Mouse (Mus musculus) midbrain, embryonic 14.5 days (tissue): Measurements from ENCODE around the gene Socs4. TPM values are rescaled to one million over a fixed set of nuclear protein-coding genes. Genes with fewer than 3 reads are reported as not detected.

ENCODE experiments used
- ATAC-seq: fragments of 200-750 bp; cut with Nextera tagmentation; 2 replicates; pipeline ENCODE4 v1.8.0; 2017; ENCODE audit warnings: moderate number of reproducible peaks, moderate library complexity; ENCODE audit not compliant: low FRiP score, low TSS enrichment
- DNase-seq: peaks from one replicate; pipeline ENCODE4 v3.0.0-alpha.2; 2015
- H3K27ac ChIP-seq: fragments of 300-500 bp; sonication (generic); replicated peaks from 2 replicates; pipeline ENCODE4 v1.5.1; 2014; ENCODE audit warnings: mild to moderate bottlenecking, low read depth, low read length, moderate library complexity
- H3K27me3 ChIP-seq: fragments of 300-500 bp; sonication (generic); 2 replicates; pipeline ENCODE4 v1.6.1; 2014; ENCODE audit warnings: low read length, control low read depth, mixed read lengths; ENCODE audit not compliant: control insufficient read depth, insufficient read depth
- H3K36me3 ChIP-seq: fragments of 300-500 bp; sonication (generic); 2 replicates; pipeline ENCODE4 v1.6.1; 2014; ENCODE audit warnings: low read length, control low read depth; ENCODE audit not compliant: control insufficient read depth, insufficient read depth
- H3K4me1 ChIP-seq: fragments of 300-500 bp; sonication (generic); 2 replicates; pipeline ENCODE4 v1.6.1; 2014; ENCODE audit warnings: mild to moderate bottlenecking, antibody characterized with exemption, low read length, control low read depth; ENCODE audit not compliant: control insufficient read depth, insufficient read depth
- H3K4me2 ChIP-seq: fragments of 300-500 bp; sonication (generic); 2 replicates; pipeline ENCODE4 v1.6.1; 2014; ENCODE audit warnings: mild to moderate bottlenecking, low read length, moderate library complexity
- H3K4me3 ChIP-seq: fragments of 300-500 bp; sonication (generic); replicated peaks from 2 replicates; pipeline ENCODE4 v1.5.1; 2014; ENCODE audit warnings: low read depth, low read length
- H3K9ac ChIP-seq: fragments of 300-500 bp; sonication (generic); replicated peaks from 2 replicates; pipeline ENCODE4 v1.6.1; 2014; ENCODE audit warnings: mild to moderate bottlenecking, low read length, moderate library complexity
- H3K9me3 ChIP-seq: fragments of 300-500 bp; sonication (generic); 2 replicates; pipeline ENCODE4 v1.6.1; 2016; ENCODE audit warnings: low read length, control low read depth, mixed read lengths; ENCODE audit not compliant: control insufficient read depth
- WGBS: fragments of 180-500 bp; shearing (Covaris S2); extraction: QIAGEN DNeasy Blood & Tissue Kit; methylation state at CpG from one replicate; pipeline ENCODE4 v1.1.7; 2014; 5-methylcytosine and 5-hydroxymethylcytosine counted together
- polyA plus RNA-seq: library from polyadenylated mRNA; unstranded; fragments of >200 nt; fragmentation: Nextera tagmentation; extraction: Ambion mirVana; gene quantifications from 2 replicates; pipeline ENCODE4 v1.2.1, GENCODE M21; 2014

Gene Socs4
- polyA plus RNA-seq, 1 experiment from 2014 or later: 4.8 TPM

- H3K4me2 ChIP-seq: no peak overlapping the region
- no peak overlapping the region for H3K9ac ChIP-seq
- ATAC-seq (no peak), DNase-seq (no peak)
- H3K4me3 ChIP-seq: no peak overlapping the region
- no peaks in the 10 kb centered on the region for H3K36me3 ChIP-seq
- no peaks in the 10 kb centered on the region for H3K27me3 ChIP-seq
- H3K27ac ChIP-seq: no peak overlapping the region
- no peaks in the 10 kb centered on the region for H3K4me1 ChIP-seq
- whole genome bisulfite sequencing: 76% methylated on average over 3 of the region's 3 CpGs
- H3K9me3 ChIP-seq: no peaks in the 10 kb centered on the region
Measured at GRCm38 (mm10) chr14:47335300-47335699, 58.6 kb downstream of the Socs4 start.

GRCm38 (mm10) chr14:47340231-47340925, 63.6 kb downstream of the Socs4 start:
- Histone ChIP-seq H3K4me2 (no peak overlapping the region), H3K36me3 (no peaks in the 10 kb centered on the region), H3K9ac (no peak overlapping the region), H3K4me1 (no peaks in the 10 kb centered on the region), H3K4me3 (no peak overlapping the region), H3K27me3 (no peaks in the 10 kb centered on the region), H3K9me3 (no peaks in the 10 kb centered on the region), H3K27ac (no peak overlapping the region)
- DNase-seq (no peak), ATAC-seq (no peak)
- 88% methylated on average over 10 of the region's 10 CpGs for WGBS

GRCm38 (mm10) chr14:47341811-47342291, 65.1 kb downstream of the Socs4 start:
- DNase-seq: no peak
- Histone ChIP-seq H3K27ac (no peak overlapping the region), H3K9ac (no peak overlapping the region), H3K36me3 (no peaks in the 10 kb centered on the region), H3K4me2 (no peak overlapping the region), H3K4me1 (no peaks in the 10 kb centered on the region), H3K9me3 (no peaks in the 10 kb centered on the region), H3K4me3 (no peak overlapping the region), H3K27me3 (no peaks in the 10 kb centered on the region)
- 60% methylated on average over 4 of the region's 4 CpGs for WGBS
- no peak for ATAC-seq

Other genes with a start within 250 kb of the Socs4 start
- 6.2 and 6.8 TPM in 2 replicates for gene Gch1, start 87.5 kb upstream of the Socs4 start, polyA plus RNA-seq
- 14.1 and 21.1 TPM in 2 replicates for gene Wdhd1, start 74 bp upstream of the Socs4 start, polyA plus RNA-seq
- gene Mapk1ip1l, start 21.3 kb downstream of the Socs4 start, polyA plus RNA-seq: 45.6 and 61.4 TPM in 2 replicates
- 3.3 and 8.4 TPM in 2 replicates for gene Lgals3, start 90.8 kb downstream of the Socs4 start, polyA plus RNA-seq
- 5.2 and 12.6 TPM in 2 replicates for gene Dlgap5, start 141.5 kb downstream of the Socs4 start, polyA plus RNA-seq
- gene Fbxo34, start 173.5 kb downstream of the Socs4 start, polyA plus RNA-seq: 28.5 and 33.2 TPM in 2 replicates